Mouse (Mus musculus): ENCODE data around the gene Wipf2. TPM values are rescaled to one million over a fixed set of nuclear protein-coding genes. Genes with fewer than 3 reads are reported as not detected.

The Wipf2 gene
- total and polyA plus RNA-seq, 3 experiments = 3.1 to 25.4 (median 23.9) TPM

DNA sequence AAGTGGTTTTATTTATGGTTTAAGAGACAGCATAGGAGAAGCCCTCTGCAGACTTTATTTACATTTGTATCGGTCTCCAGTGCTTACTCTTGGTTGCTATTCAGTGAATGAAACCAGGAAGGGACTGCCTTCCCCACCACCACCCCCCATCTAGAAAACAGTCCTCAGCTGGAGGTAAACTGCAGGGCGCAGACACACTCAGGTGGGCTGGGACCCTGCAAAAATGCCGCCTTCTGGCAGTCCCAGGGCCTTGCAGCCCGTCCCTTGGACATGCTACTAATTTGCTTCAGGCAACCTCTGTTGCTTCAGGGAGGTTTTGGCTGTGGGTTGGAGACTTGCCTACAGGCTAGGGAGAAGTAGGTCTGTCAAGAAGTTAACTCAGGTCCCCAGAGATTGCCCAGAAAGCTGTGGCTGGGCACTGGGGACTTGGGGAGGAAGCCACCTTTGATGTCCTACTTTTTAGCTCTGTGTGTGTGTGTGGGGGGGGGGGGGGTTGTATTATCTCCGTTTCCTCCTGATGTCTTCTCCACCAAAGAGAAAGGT, 61.3 kb downstream of the Wipf2 start:
- H3K27me3 ChIP-seq (ENCODE audit: insufficient read depth, low read length) = peaks cover 4% of the 10 kb centered on the region; the same call in 1 of the 2 replicates
- H3K4me1 ChIP-seq (ENCODE audit: insufficient read depth, low read depth, low read length) = peaks cover 91% of the 10 kb centered on the region
- H3K4me3 ChIP-seq (ENCODE audit: low read depth, low read length) = peak overlapping the region; percentile 58; the same call in 1 of the 2 replicates
- TF ChIP-seq TAL1 (conservative IDR thresholded peaks at IDR 0.05; ENCODE audit: low read depth, low read length) (no peak), CTCF (IDR thresholded peaks at IDR 0.05; ENCODE audit: low read depth, low read length) (no peak), POLR2AphosphoS5 (IDR thresholded peaks at IDR 0.05; ENCODE audit: insufficient replicate concordance, low read depth, low read length) (no peak), GATA2 (IDR thresholded peaks at IDR 0.05; ENCODE audit: borderline replicate concordance, low read depth, low read length) (no peak), GATA1 (IDR thresholded peaks at IDR 0.05; ENCODE audit: borderline replicate concordance, low read length) (no peak)
- peaks cover 63% of the 10 kb centered on the region for H3K36me3 ChIP-seq (replicated peaks)
- DNase-seq (ENCODE audit: low spot score) (no peak), ATAC-seq (ENCODE audit: extremely low read depth, insufficient number of reproducible peaks, low FRiP score, poor library complexity, severe bottlenecking) (no peak)
- H3K9me3 ChIP-seq (replicated peaks) = no peaks in the 10 kb centered on the region

DNA sequence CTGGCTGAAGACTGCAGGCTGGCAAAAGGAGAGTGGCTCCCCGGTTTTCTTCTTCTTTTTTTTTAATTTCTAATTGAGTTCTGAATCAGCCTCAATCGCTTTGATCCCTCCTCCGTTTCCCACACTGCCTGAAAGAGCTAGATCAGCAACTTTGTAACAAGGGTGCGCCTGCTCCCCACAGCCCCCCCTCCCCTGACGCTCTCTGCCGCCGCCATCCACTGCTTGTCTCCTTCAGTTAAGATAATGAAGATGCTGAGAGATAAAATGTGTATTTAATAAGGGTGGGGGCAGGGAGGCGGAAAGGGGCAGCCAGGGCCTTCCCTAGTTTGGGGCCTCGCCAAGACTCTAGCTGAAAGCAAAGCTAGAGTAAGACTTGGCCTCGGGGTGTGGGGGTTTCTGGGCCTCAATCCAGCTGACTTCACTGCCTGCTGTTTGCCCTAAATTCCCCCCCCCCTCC, 61.9 kb downstream of the Wipf2 start:
- H3K4me1 ChIP-seq (ENCODE audit: insufficient read depth, low read depth, low read length) = peaks cover 95% of the 10 kb centered on the region
- peaks cover 6% of the 10 kb centered on the region; the same call in 1 of the 2 replicates for H3K27me3 ChIP-seq (ENCODE audit: insufficient read depth, low read length)
- ATAC-seq (ENCODE audit: extremely low read depth, insufficient number of reproducible peaks, low FRiP score, poor library complexity, severe bottlenecking) = peak; percentile 80
- no peaks in the 10 kb centered on the region for H3K9me3 ChIP-seq (replicated peaks)
- TF ChIP-seq GATA1 (IDR thresholded peaks at IDR 0.05; ENCODE audit: borderline replicate concordance, low read length) (no peak), GATA2 (IDR thresholded peaks at IDR 0.05; ENCODE audit: borderline replicate concordance, low read depth, low read length) (no peak), CTCF (IDR thresholded peaks at IDR 0.05; ENCODE audit: low read depth, low read length) (no peak), TAL1 (conservative IDR thresholded peaks at IDR 0.05; ENCODE audit: low read depth, low read length) (no peak), POLR2AphosphoS5 (IDR thresholded peaks at IDR 0.05; ENCODE audit: insufficient replicate concordance, low read depth, low read length) (no peak)
- DNase-seq (ENCODE audit: low spot score) = peak; percentile 75
- H3K36me3 ChIP-seq (replicated peaks) = peaks cover 58% of the 10 kb centered on the region
- peak overlapping the region; percentile 58; the same call in 1 of the 2 replicates for H3K4me3 ChIP-seq (ENCODE audit: low read depth, low read length)

GRCm38 (mm10) chr11:98925868-98926311, 62.5 kb downstream of the Wipf2 start:
- Histone ChIP-seq H3K4me1 (ENCODE audit: insufficient read depth, low read depth, low read length) (peaks cover 95% of the 10 kb centered on the region), H3K4me3 (ENCODE audit: low read depth, low read length) (peak overlapping the region; percentile 58; the same call in 1 of the 2 replicates), H3K27me3 (ENCODE audit: insufficient read depth, low read length) (peaks cover 7% of the 10 kb centered on the region; the same call in 1 of the 2 replicates), H3K9me3 (replicated peaks) (no peaks in the 10 kb centered on the region), H3K36me3 (replicated peaks) (peaks cover 52% of the 10 kb centered on the region)
- ATAC-seq (ENCODE audit: extremely low read depth, insufficient number of reproducible peaks, low FRiP score, poor library complexity, severe bottlenecking) (peak; percentile 6; the same call in 1 of the 2 replicates), DNase-seq (ENCODE audit: low spot score) (no peak)
- TF ChIP-seq POLR2AphosphoS5 (IDR thresholded peaks at IDR 0.05; ENCODE audit: insufficient replicate concordance, low read depth, low read length) (no peak), CTCF (IDR thresholded peaks at IDR 0.05; ENCODE audit: low read depth, low read length) (no peak), TAL1 (conservative IDR thresholded peaks at IDR 0.05; ENCODE audit: low read depth, low read length) (no peak), GATA2 (IDR thresholded peaks at IDR 0.05; ENCODE audit: borderline replicate concordance, low read depth, low read length) (no peak), GATA1 (IDR thresholded peaks at IDR 0.05; ENCODE audit: borderline replicate concordance, low read length) (no peak)

DNA sequence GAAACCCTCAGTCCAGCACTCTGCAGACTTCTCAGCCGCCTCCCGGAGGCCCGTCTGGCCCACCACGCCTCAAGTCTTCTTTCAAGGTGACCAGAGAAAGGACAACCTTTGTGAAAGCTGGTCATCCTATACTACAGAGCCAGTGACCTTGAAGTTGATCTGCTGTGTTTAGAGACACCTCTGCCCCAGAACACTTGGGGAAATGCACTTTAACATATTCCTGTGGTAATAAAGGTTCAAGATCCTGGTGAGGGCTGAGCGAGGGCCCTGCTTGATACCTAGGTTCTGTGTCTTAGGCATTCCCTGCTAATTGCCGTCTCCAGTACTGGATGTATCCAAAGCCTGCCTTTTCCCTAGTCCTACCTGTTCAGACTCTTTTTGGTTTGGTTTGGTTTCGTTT, 63.1 kb downstream of the Wipf2 start:
- Histone ChIP-seq H3K36me3 (replicated peaks) (peaks cover 45% of the 10 kb centered on the region), H3K9me3 (replicated peaks) (no peaks in the 10 kb centered on the region), H3K4me3 (ENCODE audit: low read depth, low read length) (no peak overlapping the region; the same call in 1 of the 2 replicates), H3K4me1 (ENCODE audit: insufficient read depth, low read depth, low read length) (peaks cover 96% of the 10 kb centered on the region), H3K27me3 (ENCODE audit: insufficient read depth, low read length) (peaks cover 9% of the 10 kb centered on the region; the same call in 1 of the 2 replicates)
- no peak for TF ChIP-seq TAL1 (conservative IDR thresholded peaks at IDR 0.05; ENCODE audit: low read depth, low read length)
- TF ChIP-seq GATA2 (IDR thresholded peaks at IDR 0.05; ENCODE audit: borderline replicate concordance, low read depth, low read length) = no peak
- no peak for TF ChIP-seq GATA1 (IDR thresholded peaks at IDR 0.05; ENCODE audit: borderline replicate concordance, low read length)
- no peak for TF ChIP-seq POLR2AphosphoS5 (IDR thresholded peaks at IDR 0.05; ENCODE audit: insufficient replicate concordance, low read depth, low read length)
- no peak for TF ChIP-seq CTCF (IDR thresholded peaks at IDR 0.05; ENCODE audit: low read depth, low read length)
- ATAC-seq (ENCODE audit: extremely low read depth, insufficient number of reproducible peaks, low FRiP score, poor library complexity, severe bottlenecking) = no peak
- no peak for DNase-seq (ENCODE audit: low spot score)

DNA sequence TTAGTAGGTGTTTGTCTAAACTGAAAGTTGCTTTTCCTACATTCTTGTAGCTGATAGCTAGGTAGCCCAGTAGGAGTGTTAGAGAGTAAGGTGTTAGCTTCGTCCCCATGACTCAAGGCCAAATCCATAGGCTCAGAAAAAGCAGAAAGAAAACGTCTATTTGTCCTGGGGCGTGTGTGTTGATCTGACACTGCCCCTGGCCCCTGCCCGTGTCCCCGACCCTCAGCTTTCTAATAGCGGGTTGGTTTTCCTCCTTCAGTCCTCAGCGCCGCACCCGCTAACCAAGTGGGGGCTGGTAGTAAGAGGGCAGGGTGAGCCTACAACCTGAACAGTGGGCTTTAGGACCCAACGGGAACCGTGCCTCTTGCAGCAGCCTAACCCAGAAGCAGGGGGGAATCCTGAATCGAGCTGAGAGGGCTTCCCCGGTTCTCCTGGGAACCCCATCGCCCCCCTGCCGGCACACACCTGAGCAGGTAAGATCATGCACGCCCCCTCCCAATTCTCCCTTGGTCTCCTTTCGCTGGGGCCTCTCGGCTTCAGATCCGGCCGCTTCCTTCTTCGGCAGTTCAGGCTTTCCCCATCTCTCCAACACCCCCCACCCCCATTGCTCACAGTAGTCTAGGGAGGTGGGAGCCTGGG, 64.1 kb downstream of the Wipf2 start, which contains the start of gene Rara:
TSS of gene Rara (plus strand) at position 381 of the 639 bp plus-strand sequence.
- no peaks in the 10 kb centered on the region for H3K9me3 ChIP-seq (replicated peaks)
- DNase-seq (ENCODE audit: low spot score) (no peak), ATAC-seq (ENCODE audit: extremely low read depth, insufficient number of reproducible peaks, low FRiP score, poor library complexity, severe bottlenecking) (no peak)
- H3K4me1 ChIP-seq (ENCODE audit: insufficient read depth, low read depth, low read length) = peaks cover 98% of the 10 kb centered on the region
- peak within 1 kb of the TSS; percentile 59 for H3K4me3 ChIP-seq (ENCODE audit: low read depth, low read length)
- no peak for TF ChIP-seq GATA2 (IDR thresholded peaks at IDR 0.05; ENCODE audit: borderline replicate concordance, low read depth, low read length)
- H3K36me3 ChIP-seq (replicated peaks) = peaks cover 36% of the 10 kb centered on the region
- peaks cover 11% of the 10 kb centered on the region; the same call in 1 of the 2 replicates for H3K27me3 ChIP-seq (ENCODE audit: insufficient read depth, low read length)

GRCm38 (mm10) chr11:98928186-98928893, 64.9 kb downstream of the Wipf2 start:
- ATAC-seq (ENCODE audit: extremely low read depth, insufficient number of reproducible peaks, low FRiP score, poor library complexity, severe bottlenecking) (no peak), DNase-seq (ENCODE audit: low spot score) (no peak)
- Histone ChIP-seq H3K4me1 (ENCODE audit: insufficient read depth, low read depth, low read length) (peaks cover 98% of the 10 kb centered on the region), H3K4me3 (ENCODE audit: low read depth, low read length) (peak overlapping the region; percentile 59), H3K9me3 (replicated peaks) (no peaks in the 10 kb centered on the region), H3K27me3 (ENCODE audit: insufficient read depth, low read length) (peaks cover 15% of the 10 kb centered on the region; the same call in 1 of the 2 replicates), H3K36me3 (replicated peaks) (peaks cover 28% of the 10 kb centered on the region)
- TF ChIP-seq GATA2 (IDR thresholded peaks at IDR 0.05; ENCODE audit: borderline replicate concordance, low read depth, low read length) = no peak
- TF ChIP-seq TAL1 (conservative IDR thresholded peaks at IDR 0.05; ENCODE audit: low read depth, low read length) = no peak
- TF ChIP-seq CTCF (IDR thresholded peaks at IDR 0.05; ENCODE audit: low read depth, low read length) = no peak
- no peak for TF ChIP-seq POLR2AphosphoS5 (IDR thresholded peaks at IDR 0.05; ENCODE audit: insufficient replicate concordance, low read depth, low read length)
- TF ChIP-seq GATA1 (IDR thresholded peaks at IDR 0.05; ENCODE audit: borderline replicate concordance, low read length) = no peak

Measured in G1E (cell line).